In the genomic region with DNA sequence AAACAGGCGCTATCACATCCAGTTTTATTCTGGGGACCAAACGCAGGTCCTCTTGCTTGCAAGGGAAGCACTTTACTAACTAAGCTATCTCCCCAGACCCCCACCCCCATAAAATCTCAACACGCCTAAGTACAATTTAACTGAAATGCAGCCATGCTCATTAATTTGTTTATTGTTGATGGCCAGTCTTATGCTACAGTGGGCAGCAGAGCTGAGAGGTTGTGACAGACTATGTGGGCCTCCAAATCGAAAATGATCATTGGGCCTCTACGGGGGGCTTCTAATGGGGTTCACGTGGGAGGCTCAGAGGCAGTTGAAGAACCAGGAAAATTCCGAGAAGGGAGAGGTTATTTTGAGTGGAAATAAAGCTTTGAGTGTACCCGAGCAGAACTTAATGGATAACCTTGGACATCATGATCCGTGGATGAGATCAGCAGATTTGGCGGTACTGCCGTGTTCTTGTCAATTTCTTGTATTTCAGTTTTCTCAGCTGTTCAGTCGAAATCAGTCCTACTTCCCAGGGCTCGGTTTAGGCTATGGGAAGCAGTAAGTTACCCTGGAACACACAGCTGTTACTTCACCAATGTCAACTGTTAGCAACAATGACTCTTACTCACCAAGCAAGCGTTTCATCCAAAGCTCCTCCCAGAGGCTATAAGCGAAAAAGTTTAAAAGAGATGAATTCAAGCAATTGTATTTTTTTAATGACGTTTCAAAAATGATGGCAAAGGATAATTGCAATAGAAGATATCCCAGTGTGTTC, we compare ENCODE assay signal across 19 mouse cellular contexts.
DNase-seq lines count a peak whose midpoint lies in the region; ATAC-seq and TF ChIP-seq lines count a peak whose summit lies in the region.
"Had no signal": no experiment of that assay in that cellular context is flagged by ENCODE, and none has a peak within 500 bp of the region (broad histone marks: within the 10 kb centered on the region; RNA-seq: fewer than 3 reads in every experiment).

No protein-coding gene starts in this region.

- no peaks in the 10 kb centered on the region for H3K9me3 ChIP-seq in lung, postnatal 0 days (ENCODE audit: low read length)
- no peaks in the 10 kb centered on the region for H3K9me3 ChIP-seq in forebrain, embryonic 10.5 days
- H3K9me3 ChIP-seq: embryonic facial prominence, embryonic 12.5 days; G1E; heart, embryonic 12.5 days; hindbrain, embryonic 10.5 days had no signal

- peak; percentile 37 for DNase-seq in lung, postnatal 0 days (ENCODE audit: low spot score)
- DNase-seq in lung, adult 2 months: no peak
- peak; percentile 59 for DNase-seq in Muller cell, postnatal 12 days (ENCODE audit: inconsistent ontology term)
- DNase-seq in retina, postnatal 1 day: peak; percentile 96
- DNase-seq in forebrain, embryonic 10.5 days (ENCODE audit: extremely low spot score, low spot score): no peak
- DNase-seq: adrenal gland, postnatal 10 days; cerebellum, adult 11 months; cerebellum, adult 8-10 months; cerebellum, postnatal 14 days; embryo, embryonic 11 days; heart, adult 2 months had no signal

- TF ChIP-seq POLR2A in lung, adult 2 months (IDR thresholded peaks at IDR 0.05; ENCODE audit: borderline replicate concordance, extremely low read depth, low read depth, low read length): no peak

- no peak overlapping the region for H3K4me3 ChIP-seq in lung, postnatal 0 days (ENCODE audit: low read depth, low read length)
- H3K4me3 ChIP-seq in lung, adult 2 months (replicated peaks; ENCODE audit: extremely low read depth, low read depth, low read length): no peak overlapping the region
- no peak overlapping the region for H3K4me3 ChIP-seq in C2C12 (ENCODE audit: insufficient read depth, poor library complexity, severe bottlenecking)
- H3K4me3 ChIP-seq in forebrain, embryonic 10.5 days: no peak overlapping the region
- H3K4me3 ChIP-seq: embryonic facial prominence, embryonic 12.5 days; heart, adult 2 months; heart, embryonic 12.5 days; hindbrain, embryonic 10.5 days had no signal

- no peak overlapping the region for H3ac ChIP-seq in C2C12 (ENCODE audit: control insufficient read depth, insufficient read length, low read depth)

- TF ChIP-seq CTCF in lung, postnatal 0 days (IDR thresholded peaks at IDR 0.05): no peak
- TF ChIP-seq CTCF in lung, adult 2 months (IDR thresholded peaks at IDR 0.05; ENCODE audit: insufficient read depth, low read length): no peak
- no peak for TF ChIP-seq CTCF in C2C12 (IDR thresholded peaks at IDR 0.05; ENCODE audit: control insufficient read depth, insufficient read depth, insufficient read length)

- no peak overlapping the region for H3K27ac ChIP-seq in lung, postnatal 0 days (ENCODE audit: low read length)
- H3K27ac ChIP-seq in forebrain, embryonic 10.5 days: no peak overlapping the region
- H3K27ac ChIP-seq: embryonic facial prominence, embryonic 12.5 days; heart, adult 2 months; hindbrain, embryonic 10.5 days; hindbrain, embryonic 14.5 days had no signal

- no peaks in the 10 kb centered on the region for H3K4me1 ChIP-seq in lung, postnatal 0 days (ENCODE audit: insufficient read depth, low read depth, low read length)
- H3K4me1 ChIP-seq in lung, adult 2 months (ENCODE audit: control insufficient read depth, insufficient read depth, low read length): no peaks in the 10 kb centered on the region
- H3K4me1 ChIP-seq in forebrain, embryonic 10.5 days: peaks cover 11% of the 10 kb centered on the region

- H3K79me3 ChIP-seq in C2C12 (ENCODE audit: low read depth): no peaks in the 10 kb centered on the region

- TF ChIP-seq EP300 in lung, postnatal 0 days (IDR thresholded peaks at IDR 0.05): no peak

- WGBS in lung, postnatal 0 days: 78% methylated on average over 16 of the region's 16 CpGs
- 83% methylated on average over 16 of the region's 16 CpGs for WGBS in lung, adult 2 months
- 90% methylated on average over 16 of the region's 16 CpGs for WGBS in forebrain, embryonic 10.5 days

- H3K4me2 ChIP-seq in lung, postnatal 0 days (replicated peaks; ENCODE audit: low read depth, low read length): no peak overlapping the region
- H3K4me2 ChIP-seq: embryonic facial prominence, embryonic 12.5 days; heart, embryonic 12.5 days; hindbrain, embryonic 14.5 days had no signal

- no peak overlapping the region for H3K9ac ChIP-seq in lung, postnatal 0 days (replicated peaks; ENCODE audit: low read depth)
- H3K9ac ChIP-seq: embryonic facial prominence, embryonic 12.5 days; heart, embryonic 12.5 days; hindbrain, embryonic 14.5 days had no signal

- H3K27me3 ChIP-seq in lung, postnatal 0 days (replicated peaks; ENCODE audit: insufficient read depth, low read length): no peaks in the 10 kb centered on the region
- H3K27me3 ChIP-seq in C2C12 (ENCODE audit: control insufficient read depth, insufficient read depth, insufficient read length): no peaks in the 10 kb centered on the region
- no peaks in the 10 kb centered on the region for H3K27me3 ChIP-seq in forebrain, embryonic 10.5 days (ENCODE audit: poor library complexity, severe bottlenecking)
- H3K27me3 ChIP-seq: embryonic facial prominence, embryonic 12.5 days; heart, embryonic 12.5 days had no signal

- ATAC-seq in lung, postnatal 0 days: no peak
- ATAC-seq: CD4-positive, CD25-positive, alpha-beta regulatory T cell, adult 4 months; forebrain, embryonic 14.5 days had no signal

- H3K79me2 ChIP-seq in C2C12 (ENCODE audit: control insufficient read depth, insufficient read depth): no peaks in the 10 kb centered on the region

- H3K36me3 ChIP-seq in lung, postnatal 0 days (ENCODE audit: insufficient read depth, low read length): no peaks in the 10 kb centered on the region
- H3K36me3 ChIP-seq in C2C12 (ENCODE audit: control insufficient read depth, insufficient read depth): no peaks in the 10 kb centered on the region
- H3K36me3 ChIP-seq in forebrain, embryonic 10.5 days (replicated peaks): no peaks in the 10 kb centered on the region
- H3K36me3 ChIP-seq: embryonic facial prominence, embryonic 12.5 days; G1E; heart, embryonic 12.5 days; hindbrain, embryonic 10.5 days had no signal

TF ChIP-seq in C2C12, 6 proteins besides CTCF, POLR2A, EP300 and RAD21:
- TF ChIP-seq MAX (IDR thresholded peaks at IDR 0.05) (no peak), MYOD1 (IDR thresholded peaks at IDR 0.05; ENCODE audit: control insufficient read depth, insufficient read length, low read depth) (peak; percentile 93)

Comparison
In these comparisons a context has a peak if more than half of its experiments do, and no peak if none do; other contexts are left out.
1. DNase-seq: peak in lung, postnatal 0 days (single experiment), Muller cell, postnatal 12 days (single experiment) and retina, postnatal 1 day (single experiment); none in lung, adult 2 months (single experiment) and forebrain, embryonic 10.5 days (single experiment).